Comparison of ENCODE assay signal across 8 mouse cellular contexts in genomic region chr11:9481511-9481910, GRCm38 (mm10).
A peak's percentile ranks its signal among the peaks of the same experiment; 100 is the strongest.
DNase-seq lines count a peak whose midpoint lies in the region; ATAC-seq and TF ChIP-seq lines count a peak whose summit lies in the region.
"Had no signal": no experiment of that assay in that cellular context is flagged by ENCODE, and none has a peak within 500 bp of the region (broad histone marks: within the 10 kb centered on the region; RNA-seq: fewer than 3 reads in every experiment).

No protein-coding gene starts in this region.

- TF ChIP-seq POLR2A in ES-Bruce4 (IDR thresholded peaks at IDR 0.05; ENCODE audit: insufficient read depth, low read length) = no peak

- H3K36me3 ChIP-seq in ES-Bruce4 (ENCODE audit: control insufficient read depth, insufficient read depth, low read length, poor library complexity, severe bottlenecking) = no peaks in the 10 kb centered on the region
- no peaks in the 10 kb centered on the region for H3K36me3 ChIP-seq in forebrain, embryonic 12.5 days (replicated peaks)
- no peaks in the 10 kb centered on the region for H3K36me3 ChIP-seq in intestine, embryonic 16.5 days (ENCODE audit: control insufficient read depth, insufficient read depth, low read length)
- no peaks in the 10 kb centered on the region for H3K36me3 ChIP-seq in neural tube, embryonic 14.5 days (ENCODE audit: control insufficient read depth, insufficient read depth, low read length)

- TF ChIP-seq CTCF in ES-Bruce4 (IDR thresholded peaks at IDR 0.05; ENCODE audit: low read depth, low read length) = peak; percentile 61

- H3K9ac ChIP-seq in ES-Bruce4 (ENCODE audit: low read depth, poor library complexity, severe bottlenecking) = no peak overlapping the region
- no peak overlapping the region for H3K9ac ChIP-seq in forebrain, embryonic 12.5 days
- H3K9ac ChIP-seq in intestine, embryonic 16.5 days (ENCODE audit: low read depth, low read length) = no peak overlapping the region
- no peak overlapping the region for H3K9ac ChIP-seq in neural tube, embryonic 14.5 days (replicated peaks; ENCODE audit: low read depth, low read length)

- WGBS in forebrain, embryonic 12.5 days = 22% methylated on average over 6 of the region's 6 CpGs
- 20% methylated on average over 6 of the region's 6 CpGs for WGBS in intestine, embryonic 16.5 days
- 21% methylated on average over 6 of the region's 6 CpGs for WGBS in neural tube, embryonic 14.5 days

- no peak overlapping the region for H3K27ac ChIP-seq in ES-Bruce4 (ENCODE audit: insufficient read depth, low read length)
- H3K27ac ChIP-seq in forebrain, embryonic 12.5 days = no peak overlapping the region
- H3K27ac ChIP-seq in intestine, embryonic 16.5 days (ENCODE audit: low read length) = no peak overlapping the region
- no peak overlapping the region for H3K27ac ChIP-seq in neural tube, embryonic 14.5 days (ENCODE audit: low read depth, low read length)

- no peaks in the 10 kb centered on the region for H3K9me3 ChIP-seq in ES-Bruce4 (replicated peaks; ENCODE audit: control insufficient read depth, insufficient read depth, low read length, poor library complexity, severe bottlenecking)
- no peaks in the 10 kb centered on the region for H3K9me3 ChIP-seq in forebrain, embryonic 12.5 days
- H3K9me3 ChIP-seq in intestine, embryonic 16.5 days (ENCODE audit: control insufficient read depth, low read length) = no peaks in the 10 kb centered on the region
- H3K9me3 ChIP-seq in neural tube, embryonic 14.5 days (ENCODE audit: control insufficient read depth, low read length) = no peaks in the 10 kb centered on the region

- DNase-seq in ZHBTc4 (ENCODE audit: low read depth, low spot score) = peak; percentile 46
- peak; percentile 7 to 28 for DNase-seq in left cerebral cortex, postnatal 36 days (ENCODE audit: low spot score in 2 of 2)
- no peak for DNase-seq in thymus, postnatal 0 days (ENCODE audit: low spot score)

- TF ChIP-seq EP300 in ES-Bruce4 (IDR thresholded peaks at IDR 0.05; ENCODE audit: insufficient read depth, low read depth, low read length) = no peak

- peak; percentile 49; the same call in 1 of the 2 replicates for ATAC-seq in forebrain, embryonic 12.5 days (ENCODE audit: low FRiP score)
- ATAC-seq in intestine, embryonic 16.5 days = peak; percentile 58; the same call in 1 of the 2 replicates
- peak; percentile 90; the same call in 1 of the 2 replicates for ATAC-seq in neural tube, embryonic 14.5 days (ENCODE audit: low read depth)

- no peak overlapping the region for H3K4me3 ChIP-seq in ES-Bruce4 (ENCODE audit: low read depth, low read length)
- H3K4me3 ChIP-seq in forebrain, embryonic 12.5 days (replicated peaks) = no peak overlapping the region
- H3K4me3 ChIP-seq in intestine, embryonic 16.5 days (ENCODE audit: low read length) = no peak overlapping the region
- H3K4me3 ChIP-seq in neural tube, embryonic 14.5 days (ENCODE audit: low read depth, low read length) = no peak overlapping the region
- H3K4me3 ChIP-seq: myocyte had no signal

- no peaks in the 10 kb centered on the region for H3K27me3 ChIP-seq in ES-Bruce4 (ENCODE audit: control insufficient read depth, insufficient read depth, low read length, poor library complexity, severe bottlenecking)
- H3K27me3 ChIP-seq in forebrain, embryonic 12.5 days = no peaks in the 10 kb centered on the region
- H3K27me3 ChIP-seq in intestine, embryonic 16.5 days (replicated peaks; ENCODE audit: control insufficient read depth, insufficient read depth, low read length) = no peaks in the 10 kb centered on the region
- H3K27me3 ChIP-seq in neural tube, embryonic 14.5 days (ENCODE audit: control insufficient read depth, insufficient read depth, low read length) = no peaks in the 10 kb centered on the region

- no peak overlapping the region for H3K4me2 ChIP-seq in forebrain, embryonic 12.5 days
- no peak overlapping the region for H3K4me2 ChIP-seq in intestine, embryonic 16.5 days (ENCODE audit: low read depth, low read length)
- H3K4me2 ChIP-seq in neural tube, embryonic 14.5 days (ENCODE audit: low read depth, low read length) = no peak overlapping the region

- no peaks in the 10 kb centered on the region for H3K4me1 ChIP-seq in ES-Bruce4 (ENCODE audit: control insufficient read depth, insufficient read depth, low read length)
- H3K4me1 ChIP-seq in forebrain, embryonic 12.5 days = no peaks in the 10 kb centered on the region
- H3K4me1 ChIP-seq in intestine, embryonic 16.5 days (ENCODE audit: control insufficient read depth, insufficient read depth, low read length) = no peaks in the 10 kb centered on the region
- no peaks in the 10 kb centered on the region for H3K4me1 ChIP-seq in neural tube, embryonic 14.5 days (ENCODE audit: control insufficient read depth, insufficient read depth, low read length)

- intact Hi-C loops in left cerebral cortex, postnatal 36 days (cut with DNase I) = loop anchor here (2.0 to 10.0 kb wide), 2 partner anchors 313 to 1649 kb away; no protein-coding TSS in a partner anchor
